Mouse (Mus musculus) adrenal gland, adult 18-20 months (tissue): ENCODE data around the gene Ptpn11. TPM values are rescaled to one million over a fixed set of nuclear protein-coding genes. Genes with fewer than 3 reads are reported as not detected.

Source experiments
- DNase-seq, 2 experiments: peaks; one replicate each; pipeline ENCODE4 v3.0.0; 2021 to 2022; ENCODE audit warnings: low spot score in 2 of 2
- total RNA-seq, 2 experiments: library from RNA; stranded (reverse); gene quantifications; 1 replicate in 1 of 2; 2 replicates in 1 of 2; pipeline ENCODE4 v1.2.3; 2021

The Ptpn11 gene
- total RNA-seq, 2 experiments from 2014 or later: 115 to 136 TPM

GRCm38 (mm10) chr5:121184945-121185551 is 6.1 kb downstream of the Ptpn11 start:
- DNase-seq: no peak

- DNase-seq: no peak
Observed at GRCm38 (mm10) chr5:121184375-121184774, 6.8 kb downstream of the Ptpn11 start.

GRCm38 (mm10) chr5:121183269-121183668 is 7.9 kb downstream of the Ptpn11 start:
- no peak for DNase-seq

- DNase-seq: no peak
Observed at GRCm38 (mm10) chr5:121179077-121179857, 11.9 kb downstream of the Ptpn11 start.

GRCm38 (mm10) chr5:121172835-121173234 is 18.4 kb downstream of the Ptpn11 start:
- no peak for DNase-seq

GRCm38 (mm10) chr5:121169588-121169987 is 21.6 kb downstream of the Ptpn11 start:
- no peak for DNase-seq

GRCm38 (mm10) chr5:121166884-121167283 is 24.3 kb downstream of the Ptpn11 start:
- no peak for DNase-seq

- no peak for DNase-seq
Observed at GRCm38 (mm10) chr5:121162923-121163322, 28.3 kb downstream of the Ptpn11 start.

- no peak for DNase-seq
Observed at GRCm38 (mm10) chr5:121162285-121162684, 28.9 kb downstream of the Ptpn11 start.

- DNase-seq: no peak
Observed at GRCm38 (mm10) chr5:121158966-121159365, 32.2 kb downstream of the Ptpn11 start.

GRCm38 (mm10) chr5:121157489-121157888 is 33.7 kb downstream of the Ptpn11 start:
- no peak for DNase-seq

GRCm38 (mm10) chr5:121157017-121157416 is 34.2 kb downstream of the Ptpn11 start:
- DNase-seq: peak in 1 of 2 experiments; percentile 19

GRCm38 (mm10) chr5:121156121-121156520 is 35.1 kb downstream of the Ptpn11 start:
- no peak for DNase-seq

GRCm38 (mm10) chr5:121150684-121151083 is 40.5 kb downstream of the Ptpn11 start:
- DNase-seq: no peak

GRCm38 (mm10) chr5:121149246-121149645 is 42.0 kb downstream of the Ptpn11 start:
- DNase-seq: no peak

- DNase-seq: no peak
Observed at GRCm38 (mm10) chr5:121146275-121146674, 44.9 kb downstream of the Ptpn11 start.

GRCm38 (mm10) chr5:121145609-121146008 is 45.6 kb downstream of the Ptpn11 start:
- no peak for DNase-seq

- DNase-seq: no peak
Observed at GRCm38 (mm10) chr5:121144441-121145238, 46.6 kb downstream of the Ptpn11 start.

- DNase-seq: no peak
Observed at GRCm38 (mm10) chr5:121142431-121143119, 48.6 kb downstream of the Ptpn11 start.

GRCm38 (mm10) chr5:121140276-121140675 is 50.9 kb downstream of the Ptpn11 start:
- no peak for DNase-seq

- no peak for DNase-seq
Observed at GRCm38 (mm10) chr5:121137125-121137524, 54.1 kb downstream of the Ptpn11 start.
